Mouse (Mus musculus): ENCODE results near the gene Smim23.

The Smim23 gene

DNA sequence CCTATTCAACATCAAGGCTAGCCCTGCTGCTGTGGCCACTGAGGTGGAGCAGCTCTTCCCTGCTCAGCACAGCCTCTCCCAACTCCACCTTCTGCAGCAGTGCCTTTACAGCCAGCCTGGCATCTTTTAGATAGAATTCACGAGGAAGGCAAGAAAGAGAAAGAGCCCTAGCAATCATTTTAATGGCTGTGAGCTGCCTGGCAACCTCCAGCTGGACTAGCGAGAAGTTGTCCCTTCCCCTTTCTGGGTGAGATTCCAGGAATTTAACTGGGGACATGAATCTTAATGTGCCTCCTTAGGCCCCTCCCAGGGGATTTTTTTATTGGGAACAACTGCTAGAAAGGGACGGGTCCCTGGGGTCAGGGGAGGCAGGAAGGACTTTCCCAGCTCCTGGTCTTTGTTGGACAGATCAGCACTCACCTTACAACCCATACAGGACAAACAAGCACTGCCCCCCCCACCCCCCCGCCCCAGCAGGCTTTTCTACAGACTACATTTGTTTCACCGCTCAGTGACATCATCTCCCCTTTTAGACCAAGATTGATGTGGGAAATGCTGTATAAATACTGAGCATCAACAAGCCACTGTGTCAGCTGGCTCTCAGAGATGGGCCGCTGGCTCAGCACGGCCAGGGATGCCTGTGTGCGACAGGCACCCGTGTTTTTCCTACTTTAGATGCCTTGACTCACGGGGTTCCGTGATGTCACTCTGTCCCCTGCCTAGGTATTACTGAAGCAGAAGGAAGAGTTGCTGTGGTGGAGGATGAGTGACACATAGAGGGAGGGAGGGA, 43.5 kb downstream of the Smim23 start:
- DNase-seq (ENCODE audit: low read depth) = no peak

DNA sequence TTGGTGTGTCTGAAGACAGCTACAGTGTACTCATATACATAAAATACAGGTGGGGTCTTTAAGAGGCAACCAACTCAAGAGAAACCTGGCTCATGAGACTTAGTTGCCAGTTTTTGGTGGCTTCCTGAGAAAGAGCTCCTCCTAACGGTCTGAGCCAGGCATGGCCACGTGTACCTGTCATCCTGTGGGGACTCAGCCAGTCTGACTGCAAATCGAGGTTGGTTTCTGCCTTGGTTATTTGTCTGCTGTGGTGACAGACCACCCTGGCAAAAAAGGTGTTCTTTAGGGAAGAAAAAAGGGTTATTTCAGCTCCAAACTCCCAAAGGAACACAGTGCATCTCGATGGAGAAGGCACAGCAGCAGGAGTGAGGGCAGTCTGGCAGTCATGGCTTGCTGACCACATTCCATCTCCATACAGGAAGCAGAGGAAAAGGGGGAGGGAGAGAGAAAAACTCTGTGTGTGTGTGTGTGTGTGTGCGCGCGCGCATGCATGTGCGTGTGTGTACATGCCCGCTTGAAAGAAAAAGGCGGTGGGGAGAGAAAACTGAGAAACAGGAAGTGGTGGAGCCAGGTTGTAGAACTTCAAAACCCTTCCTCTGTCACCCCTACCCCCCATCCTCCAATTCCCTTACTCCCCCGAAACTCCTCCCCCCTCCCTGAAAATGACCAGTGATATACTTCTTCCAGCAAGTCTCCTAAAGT, 55.6 kb downstream of the Smim23 start:
- DNase-seq (ENCODE audit: low read depth) = no peak

All from fibroblast of lung, adult 2 months (primary cell).